Mouse (Mus musculus) lung, embryonic 14.5 days (tissue): ENCODE data around the gene Gm13276. TPM values are rescaled to one million over a fixed set of nuclear protein-coding genes. Genes with fewer than 3 reads are reported as not detected.
"Not testable (repeated sequence)": the region's sequence is repeated elsewhere in the genome, so short reads cannot be mapped to it uniquely, and the experiment has no call there.

Source experiments
- ATAC-seq: fragments of 200-750 bp; cut with Nextera tagmentation; 2 replicates; pipeline ENCODE4 v1.8.0; 2017; ENCODE audit warnings: mild to moderate bottlenecking, moderate TSS enrichment, moderate library complexity; ENCODE audit not compliant: insufficient read depth
- DNase-seq: peaks from one replicate; pipeline ENCODE4 v3.0.0-alpha.2; 2015
- H3K27ac ChIP-seq: fragments of 300-500 bp; sonication (generic); 2 replicates; pipeline ENCODE4 v1.5.1; 2014; ENCODE audit warnings: low read depth, mild to moderate bottlenecking, moderate library complexity
- H3K27me3 ChIP-seq: fragments of 300-500 bp; sonication (generic); 2 replicates; pipeline ENCODE4 v1.6.1; 2014; ENCODE audit warnings: low read length, control low read depth; ENCODE audit not compliant: insufficient read depth
- H3K36me3 ChIP-seq: fragments of 300-500 bp; sonication (generic); 2 replicates; pipeline ENCODE4 v1.6.1; 2014; ENCODE audit warnings: control low read depth; ENCODE audit not compliant: insufficient read depth
- H3K4me1 ChIP-seq: fragments of 300-500 bp; sonication (generic); 2 replicates; pipeline ENCODE4 v1.6.1; 2014; ENCODE audit warnings: antibody characterized with exemption, control low read depth; ENCODE audit not compliant: insufficient read depth
- H3K4me2 ChIP-seq: fragments of 300-500 bp; sonication (generic); 2 replicates; pipeline ENCODE4 v1.6.1; 2014; ENCODE audit warnings: mild to moderate bottlenecking
- H3K4me3 ChIP-seq: fragments of 300-500 bp; sonication (generic); 2 replicates; pipeline ENCODE4 v1.5.1; 2014; ENCODE audit warnings: low read depth, low read length
- H3K9ac ChIP-seq: fragments of 300-500 bp; sonication (generic); 2 replicates; pipeline ENCODE4 v1.6.1; 2014
- H3K9me3 ChIP-seq: fragments of 300-500 bp; sonication (generic); 2 replicates; pipeline ENCODE4 v1.6.1; 2016; ENCODE audit warnings: low read depth, low read length, control low read depth
- CTCF ChIP-seq: IDR thresholded peaks from 2 replicates; pipeline ENCODE4 v1.5.1; 2016; ENCODE audit warnings: antibody characterized with exemption, low read depth
- WGBS: fragments of 180-500 bp; shearing (Covaris S2); extraction: QIAGEN DNeasy Blood & Tissue Kit; methylation state at CpG from one replicate; pipeline ENCODE4 v1.1.7; 2014; 5-methylcytosine and 5-hydroxymethylcytosine counted together
- polyA plus RNA-seq: library from polyadenylated mRNA; unstranded; fragments of >200 nt; fragmentation: Nextera tagmentation; extraction: Ambion mirVana; gene quantifications from 2 replicates; pipeline ENCODE4 v1.2.1, GENCODE M21; 2014

Gene Gm13276
- polyA plus RNA-seq, 1 experiment from 2014 or later: not detected

GRCm38 (mm10) chr4:88754818-88755340 lies 30.6 kb upstream of the Gm13276 start, which contains the start of gene Gm13271:
Gm13271 (plus strand) TSS chr4:88754868.
- 73% methylated on average over 15 of the region's 15 CpGs for WGBS
- DNase-seq, H3K9me3 ChIP-seq, H3K4me1 ChIP-seq, H3K9ac ChIP-seq, ATAC-seq, H3K27ac ChIP-seq, H3K27me3 ChIP-seq, H3K4me3 ChIP-seq, H3K36me3 ChIP-seq, H3K4me2 ChIP-seq: not testable (repeated sequence)
- 0 out of 2 replicates have a peak, but pooled peaks have one; percentile 16 for TF ChIP-seq CTCF

GRCm38 (mm10) chr4:88756581-88757513 lies 28.7 kb upstream of the Gm13276 start:
- H3K27me3 ChIP-seq, H3K4me1 ChIP-seq, ATAC-seq, H3K9me3 ChIP-seq, H3K36me3 ChIP-seq: not testable (repeated sequence)
- H3K4me2 ChIP-seq: peak overlapping the region; percentile 68
- H3K4me3 ChIP-seq: peak overlapping the region; percentile 46
- WGBS: 9% methylated on average over 28 of the region's 31 CpGs
- peak overlapping the region; percentile 67 for H3K9ac ChIP-seq
- peak; percentile 48 for DNase-seq
- peak overlapping the region; percentile 97 for H3K27ac ChIP-seq

DNA sequence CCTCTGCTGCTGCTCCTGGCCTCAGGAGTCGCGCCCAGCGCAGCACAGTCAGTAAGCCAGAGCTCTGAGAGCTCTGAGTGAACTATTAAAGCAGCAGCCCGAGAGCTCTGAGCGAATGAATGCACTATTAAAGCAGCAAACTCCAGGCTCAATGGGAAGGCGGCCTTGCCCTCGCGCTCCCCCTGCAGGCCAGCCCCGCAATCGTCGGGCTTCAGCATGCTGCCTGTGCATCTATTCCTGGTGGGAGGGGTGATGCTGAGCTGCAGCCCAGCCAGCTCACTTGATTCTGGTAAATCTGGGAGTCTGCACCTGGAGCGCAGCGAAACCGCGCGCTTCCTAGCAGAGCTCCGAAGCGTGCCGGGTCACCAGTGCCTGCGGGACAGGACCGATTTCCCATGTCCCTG lies 27.9 kb upstream of the Gm13276 start:
- peak; percentile 85 for TF ChIP-seq CTCF
- peak; percentile 94 for DNase-seq
- H3K27me3 ChIP-seq, H3K4me1 ChIP-seq, H3K9me3 ChIP-seq, H3K36me3 ChIP-seq: not testable (repeated sequence)
- Histone ChIP-seq H3K9ac (peak overlapping the region; percentile 67; the same call in 1 of the 2 replicates), H3K4me2 (peak overlapping the region; percentile 68), H3K4me3 (peak overlapping the region; percentile 46), H3K27ac (peak overlapping the region; percentile 97)
- 0% methylated on average over 14 of the region's 21 CpGs for WGBS
- ATAC-seq: peak; percentile 100

- not testable (repeated sequence) for ATAC-seq, H3K4me2 ChIP-seq, H3K4me1 ChIP-seq, H3K36me3 ChIP-seq, DNase-seq, H3K4me3 ChIP-seq, H3K27me3 ChIP-seq, H3K9ac ChIP-seq, H3K9me3 ChIP-seq, H3K27ac ChIP-seq
- WGBS: 90% methylated on average over 9 of the region's 9 CpGs
Measured at GRCm38 (mm10) chr4:88758751-88759150, 26.8 kb upstream of the Gm13276 start.

DNA sequence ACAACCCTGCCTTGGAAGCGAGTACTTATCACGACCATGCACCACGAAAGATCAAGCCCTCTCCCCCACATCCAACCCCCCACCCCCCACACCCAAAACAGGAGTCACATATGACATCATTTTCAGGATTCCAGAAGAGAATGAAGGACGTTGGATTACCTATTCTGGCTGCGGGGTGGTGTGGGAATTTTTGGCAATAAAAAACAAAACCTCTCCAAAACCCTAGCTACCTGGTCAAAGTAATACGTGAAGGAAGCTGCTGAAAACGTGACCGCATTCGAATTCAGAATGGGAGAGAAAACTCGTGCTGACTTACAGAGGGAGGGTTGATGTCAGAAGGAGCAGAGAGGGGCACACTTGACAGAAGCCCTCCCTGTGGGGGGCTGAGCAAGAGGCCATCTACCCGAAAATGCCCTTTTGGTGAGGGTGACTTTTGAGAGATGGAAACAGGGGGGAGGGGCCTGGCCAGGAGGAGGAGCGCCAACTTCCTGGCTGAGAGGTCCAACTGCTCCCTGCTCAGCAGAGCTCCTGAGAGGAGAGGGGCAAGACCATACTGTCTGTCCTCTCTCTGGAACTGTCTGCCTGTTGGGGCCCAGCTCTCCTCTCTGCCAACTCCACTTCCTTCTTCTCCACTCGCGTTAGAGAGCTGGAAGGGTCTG lies 25.8 kb upstream of the Gm13276 start, which contains the start of gene Gm13283:
Gm13283 (plus strand) TSS at position 510 of the 659 bp plus-strand sequence.
- H3K27me3 ChIP-seq, H3K4me1 ChIP-seq, H3K36me3 ChIP-seq, DNase-seq, H3K9ac ChIP-seq, ATAC-seq, H3K9me3 ChIP-seq: not testable (repeated sequence)
- peak within 1 kb of the TSS; percentile 22; the same call in 1 of the 2 replicates for H3K4me3 ChIP-seq
- H3K4me2 ChIP-seq: peak within 1 kb of the TSS; percentile 48; the same call in 1 of the 2 replicates
- WGBS: 19% methylated on average over 8 of the region's 14 CpGs
- H3K27ac ChIP-seq: peak within 1 kb of the TSS; percentile 50; the same call in 1 of the 2 replicates

DNA sequence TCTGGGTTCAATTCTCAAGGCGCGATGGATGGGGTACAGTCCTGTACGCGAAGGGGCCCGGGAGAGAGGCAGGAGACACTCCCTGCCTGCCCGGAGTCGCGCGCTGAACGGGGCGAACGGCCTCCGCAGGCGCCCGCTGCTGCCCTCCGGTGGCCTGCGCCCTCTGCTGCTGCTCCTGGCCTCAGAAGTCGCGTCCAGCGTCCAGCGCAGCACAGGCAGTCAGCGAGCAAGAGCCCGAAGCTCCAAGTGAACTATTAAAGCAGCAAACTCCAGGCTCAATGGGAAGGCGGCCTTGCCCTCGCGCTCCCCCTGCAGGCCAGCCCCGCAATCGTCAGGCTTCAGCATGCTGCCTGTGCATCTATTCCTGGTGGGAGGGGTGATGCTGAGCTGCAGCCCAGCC lies 25.1 kb upstream of the Gm13276 start:
- not testable (repeated sequence) for ATAC-seq, H3K9ac ChIP-seq

DNA sequence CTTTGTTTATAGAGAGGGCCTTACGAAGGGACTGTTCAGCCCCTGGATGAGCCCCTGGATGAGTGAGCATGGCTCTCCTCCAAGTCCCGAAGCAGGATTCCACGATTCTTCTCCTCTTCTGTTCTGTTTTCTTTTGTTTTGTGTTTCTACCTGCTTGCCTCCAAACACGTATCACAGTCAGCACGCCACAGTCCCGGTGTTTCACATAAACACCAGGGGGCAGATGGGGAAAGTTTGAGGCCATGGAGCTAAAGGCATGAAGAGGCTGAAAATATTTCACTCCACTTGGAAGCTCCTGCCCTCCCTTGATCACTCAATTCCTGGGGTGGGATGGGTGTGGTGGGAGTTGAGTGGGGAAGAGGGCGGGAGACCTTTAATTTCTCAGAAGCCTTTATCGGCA lies 23.7 kb upstream of the Gm13276 start:
- not testable (repeated sequence) for H3K4me2 ChIP-seq, H3K27me3 ChIP-seq, H3K9me3 ChIP-seq, H3K9ac ChIP-seq, ATAC-seq, H3K27ac ChIP-seq, H3K4me1 ChIP-seq, H3K4me3 ChIP-seq, H3K36me3 ChIP-seq, DNase-seq
- 62% methylated on average over 6 of the region's 8 CpGs for WGBS

More for the DNA sequence above, 25.1 kb upstream of the Gm13276 start:
- H3K36me3 ChIP-seq, H3K9me3 ChIP-seq, H3K27me3 ChIP-seq, H3K4me1 ChIP-seq: not testable (repeated sequence)
- H3K4me3 ChIP-seq: peak overlapping the region; percentile 22; the same call in 1 of the 2 replicates
- H3K27ac ChIP-seq: peak overlapping the region; percentile 50; the same call in 1 of the 2 replicates
- peak; percentile 66 for TF ChIP-seq CTCF
- peak; percentile 84 for DNase-seq
- under 1% methylated on average over 18 of the region's 28 CpGs for WGBS
- H3K4me2 ChIP-seq: peak overlapping the region; percentile 48; the same call in 1 of the 2 replicates

GRCm38 (mm10) chr4:88762341-88762740 lies 23.2 kb upstream of the Gm13276 start:
- peak overlapping the region; percentile 43; the same call in 1 of the 2 replicates for H3K4me2 ChIP-seq
- H3K27ac ChIP-seq, H3K9ac ChIP-seq: not testable (repeated sequence)

More at GRCm38 (mm10) chr4:88762341-88762740, 23.2 kb upstream of the Gm13276 start:
- not testable (repeated sequence) for DNase-seq, H3K4me1 ChIP-seq, H3K36me3 ChIP-seq, H3K27me3 ChIP-seq, H3K9me3 ChIP-seq, ATAC-seq, H3K4me3 ChIP-seq
- 51% methylated on average over 9 of the region's 9 CpGs for WGBS
